Mouse (Mus musculus) bone marrow, adult 2 months (tissue): ENCODE results near the gene Olfr191. TPM values are rescaled to one million over a fixed set of nuclear protein-coding genes. Genes with fewer than 3 reads are reported as not detected.
"Not testable (repeated sequence)": the region's sequence is repeated elsewhere in the genome, so short reads cannot be mapped to it uniquely, and the experiment has no call there.

Experiments
- H3K27ac ChIP-seq: fragments of 200-500 bp; 2 replicates; pipeline ENCODE4 v1.5.1; 2012; ENCODE audit warnings: low read depth, mild to moderate bottlenecking, control low read depth, inconsistent platforms, low read length; ENCODE audit not compliant: control insufficient read depth, poor library complexity, insufficient read depth
- H3K4me1 ChIP-seq: fragments of 200-500 bp; 2 replicates; pipeline ENCODE4 v1.6.1; 2011; ENCODE audit warnings: low read length; ENCODE audit not compliant: control insufficient read depth, insufficient read depth
- H3K4me3 ChIP-seq: fragments of 200-500 bp; replicated peaks from 2 replicates; pipeline ENCODE3; 2011; ENCODE audit warnings: mild to moderate bottlenecking, low read depth, low read length, control low read depth; ENCODE audit not compliant: control insufficient read depth
- CTCF ChIP-seq: fragments of 200-500 bp; IDR thresholded peaks from 2 replicates; pipeline ENCODE4 v1.5.1; 2011; ENCODE audit warnings: low read length, control low read depth; ENCODE audit not compliant: control insufficient read depth, insufficient read depth
- POLR2A ChIP-seq: fragments of 200-500 bp; IDR thresholded peaks from 2 replicates; pipeline ENCODE4 v1.6.1; 2011; ENCODE audit warnings: low read depth, mild to moderate bottlenecking, control low read depth, low read length, borderline replicate concordance; ENCODE audit not compliant: control insufficient read depth
- WGBS: fragments of 180-500 bp; shearing (Covaris S2); methylation state at CpG from one replicate; pipeline ENCODE4 v1.1.7; 2018; 5-methylcytosine and 5-hydroxymethylcytosine counted together
- polyA plus RNA-seq: library from polyadenylated mRNA; stranded (reverse); fragments of >200 nt; gene quantifications from 2 replicates; pipeline ENCODE4 v1.2.4, GENCODE M21; 2011; ENCODE audit warnings: low replicate concordance; ENCODE audit not compliant: missing spikeins, insufficient read depth, insufficient read length

Gene Olfr191
- polyA plus RNA-seq, 1 experiment = not detected

GRCm38 (mm10) chr16:59071755-59072154, 17.9 kb downstream of the Olfr191 start:
- TF ChIP-seq CTCF = no peak
- TF ChIP-seq POLR2A = no peak
- Histone ChIP-seq H3K4me3 (no peak overlapping the region), H3K27ac (no peak overlapping the region), H3K4me1 (no peaks in the 10 kb centered on the region)

GRCm38 (mm10) chr16:59062411-59062810, 27.2 kb downstream of the Olfr191 start:
- not testable (repeated sequence) for H3K27ac ChIP-seq, H3K4me3 ChIP-seq, H3K4me1 ChIP-seq
- 63% methylated on average over 3 of the region's 3 CpGs for WGBS

GRCm38 (mm10) chr16:59049286-59049685, 40.3 kb downstream of the Olfr191 start:
- not testable (repeated sequence) for H3K4me3 ChIP-seq, H3K4me1 ChIP-seq, H3K27ac ChIP-seq
- WGBS = 73% methylated on average over 2 of the region's 2 CpGs

GRCm38 (mm10) chr16:59048860-59049259, 40.8 kb downstream of the Olfr191 start:
- 64% methylated on average over 1 of the region's 1 CpGs for WGBS
- no peaks in the 10 kb centered on the region for H3K4me1 ChIP-seq
- no peak overlapping the region for H3K27ac ChIP-seq
- H3K4me3 ChIP-seq = no peak overlapping the region
- TF ChIP-seq CTCF (no peak), POLR2A (no peak)

GRCm38 (mm10) chr16:59047579-59047978, 42.0 kb downstream of the Olfr191 start:
- no peak for TF ChIP-seq CTCF
- no peak for TF ChIP-seq POLR2A
- 56% methylated on average over 4 of the region's 4 CpGs for WGBS
- Histone ChIP-seq H3K4me3 (no peak overlapping the region), H3K27ac (no peak overlapping the region), H3K4me1 (no peaks in the 10 kb centered on the region)

GRCm38 (mm10) chr16:59045835-59046234, 43.8 kb downstream of the Olfr191 start:
- H3K4me1 ChIP-seq = no peaks in the 10 kb centered on the region
- TF ChIP-seq POLR2A (no peak), CTCF (no peak)
- 64% methylated on average over 3 of the region's 3 CpGs for WGBS
- no peak overlapping the region for H3K4me3 ChIP-seq
- H3K27ac ChIP-seq = no peak overlapping the region

GRCm38 (mm10) chr16:59039710-59040109, 49.9 kb downstream of the Olfr191 start, which contains the start of gene Olfr187:
Gene Olfr187 (minus strand): TSS chr16:59039767.
- Histone ChIP-seq H3K27ac (no peak within 1 kb of the TSS), H3K4me3 (no peak within 1 kb of the TSS), H3K4me1 (no peaks in the 10 kb centered on the region)
- 85% methylated on average over 7 of the region's 7 CpGs for WGBS
- TF ChIP-seq POLR2A = no peak

Other genes starting within 250 kb of the Olfr191 start
- not detected in 2 replicates for gene Olfr177, start 215.1 kb downstream of the Olfr191 start, polyA plus RNA-seq
- gene Olfr178, start 197.8 kb downstream of the Olfr191 start, polyA plus RNA-seq = not detected in 2 replicates
- gene Olfr181, start 161.1 kb downstream of the Olfr191 start, polyA plus RNA-seq = not detected in 2 replicates
- gene Olfr180, start 160.4 kb downstream of the Olfr191 start, polyA plus RNA-seq = not detected in 2 replicates
- not detected in 2 replicates for gene Olfr183, start 94.5 kb downstream of the Olfr191 start, polyA plus RNA-seq
- gene Olfr186, start 59.5 kb downstream of the Olfr191 start, polyA plus RNA-seq = not detected in 2 replicates
- not detected in 2 replicates for gene Olfr187, start 50.1 kb downstream of the Olfr191 start, polyA plus RNA-seq
- gene Olfr190, start 11.8 kb downstream of the Olfr191 start, polyA plus RNA-seq = 0.32 TPM in 1 of 2 replicates, not detected in the other
- gene Olfr193, start 22.1 kb upstream of the Olfr191 start, polyA plus RNA-seq = not detected in 2 replicates
- not detected in 2 replicates for gene Olfr194, start 31.2 kb upstream of the Olfr191 start, polyA plus RNA-seq
- not detected in 2 replicates for gene Olfr195, start 57.2 kb upstream of the Olfr191 start, polyA plus RNA-seq
- gene Olfr196, start 80.6 kb upstream of the Olfr191 start, polyA plus RNA-seq = not detected in 2 replicates
- not detected in 2 replicates for gene Olfr198, start 113.7 kb upstream of the Olfr191 start, polyA plus RNA-seq
- gene Olfr199, start 129.9 kb upstream of the Olfr191 start, polyA plus RNA-seq = not detected in 2 replicates
- gene Olfr201, start 182.8 kb upstream of the Olfr191 start, polyA plus RNA-seq = not detected in 2 replicates
- gene Olfr202, start 197.0 kb upstream of the Olfr191 start, polyA plus RNA-seq = not detected in 2 replicates
- gene Olfr203, start 209.1 kb upstream of the Olfr191 start, polyA plus RNA-seq = not detected in 2 replicates
- not detected in 2 replicates for gene Olfr204, start 228.4 kb upstream of the Olfr191 start, polyA plus RNA-seq
- not detected in 2 replicates for gene Olfr205, start 241.3 kb upstream of the Olfr191 start, polyA plus RNA-seq